Mouse (Mus musculus) heart, embryonic 11.5 days (tissue): ENCODE measurements around the gene Tm7sf3. TPM values are rescaled to one million over a fixed set of nuclear protein-coding genes. Genes with fewer than 3 reads are reported as not detected.

Source experiments
- ATAC-seq: fragments of 200-750 bp; cut with Nextera tagmentation; replicated peaks from 2 replicates; pipeline ENCODE4 v1.8.0; 2017; ENCODE audit warnings: moderate library complexity; ENCODE audit not compliant: insufficient number of reproducible peaks, low FRiP score, low TSS enrichment
- H3K27ac ChIP-seq: fragments of 300-500 bp; sonication (generic); 2 replicates; pipeline ENCODE4 v1.5.1; 2014; ENCODE audit warnings: mild to moderate bottlenecking, low read depth, low read length
- H3K27me3 ChIP-seq: fragments of 300-500 bp; sonication (generic); 2 replicates; pipeline ENCODE4 v1.6.1; 2014; ENCODE audit warnings: mild to moderate bottlenecking, low read length, mixed read lengths; ENCODE audit not compliant: control insufficient read depth, insufficient read depth
- H3K36me3 ChIP-seq: fragments of 300-500 bp; sonication (generic); 2 replicates; pipeline ENCODE4 v1.6.1; 2014; ENCODE audit warnings: mild to moderate bottlenecking, low read length, moderate library complexity, mixed read lengths; ENCODE audit not compliant: control insufficient read depth, insufficient read depth
- H3K4me1 ChIP-seq: fragments of 300-500 bp; sonication (generic); 2 replicates; pipeline ENCODE4 v1.6.1; 2014; ENCODE audit warnings: low read length; ENCODE audit not compliant: control insufficient read depth, insufficient read depth
- H3K4me2 ChIP-seq: fragments of 300-500 bp; sonication (generic); 2 replicates; pipeline ENCODE4 v1.6.1; 2014; ENCODE audit warnings: mild to moderate bottlenecking, moderate library complexity
- H3K4me3 ChIP-seq: fragments of 300-500 bp; sonication (generic); 2 replicates; pipeline ENCODE4 v1.5.1; 2014; ENCODE audit warnings: low read depth, low read length
- H3K9ac ChIP-seq: fragments of 300-500 bp; sonication (generic); 2 replicates; pipeline ENCODE4 v1.6.1; 2014; ENCODE audit warnings: mild to moderate bottlenecking, low read depth, low read length, moderate library complexity
- H3K9me3 ChIP-seq: fragments of 300-500 bp; sonication (generic); replicated peaks from 2 replicates; pipeline ENCODE4 v1.6.1; 2016; ENCODE audit warnings: low read length; ENCODE audit not compliant: control insufficient read depth
- WGBS: fragments of 180-500 bp; shearing (Covaris S2); extraction: QIAGEN DNeasy Blood & Tissue Kit; methylation state at CpG from one replicate; pipeline ENCODE4 v1.1.7; 2014; ENCODE audit not compliant: insufficient replicate concordance; 5-methylcytosine and 5-hydroxymethylcytosine counted together
- polyA plus RNA-seq: library from polyadenylated mRNA; unstranded; fragments of >200 nt; fragmentation: Nextera tagmentation; extraction: Ambion mirVana; gene quantifications from 2 replicates; pipeline ENCODE4 v1.2.1, GENCODE M21; 2014

Gene Tm7sf3
- polyA plus RNA-seq, 1 experiment from 2014 or later, result 39.9 TPM

- ATAC-seq, result no peak
- Histone ChIP-seq H3K9ac (no peak overlapping the region), H3K4me1 (peaks cover 12% of the 10 kb centered on the region; the same call in 1 of the 2 replicates), H3K4me3 (no peak overlapping the region), H3K27me3 (no peaks in the 10 kb centered on the region), H3K36me3 (no peaks in the 10 kb centered on the region), H3K9me3 (no peaks in the 10 kb centered on the region; the same call in 1 of the 2 replicates), H3K4me2 (no peak overlapping the region), H3K27ac (no peak overlapping the region)
- 69% methylated on average over 2 of the region's 2 CpGs for WGBS
These were observed 22.8 kb upstream of the Tm7sf3 start for GRCm38 (mm10) chr6:146665408-146665807.

DNA sequence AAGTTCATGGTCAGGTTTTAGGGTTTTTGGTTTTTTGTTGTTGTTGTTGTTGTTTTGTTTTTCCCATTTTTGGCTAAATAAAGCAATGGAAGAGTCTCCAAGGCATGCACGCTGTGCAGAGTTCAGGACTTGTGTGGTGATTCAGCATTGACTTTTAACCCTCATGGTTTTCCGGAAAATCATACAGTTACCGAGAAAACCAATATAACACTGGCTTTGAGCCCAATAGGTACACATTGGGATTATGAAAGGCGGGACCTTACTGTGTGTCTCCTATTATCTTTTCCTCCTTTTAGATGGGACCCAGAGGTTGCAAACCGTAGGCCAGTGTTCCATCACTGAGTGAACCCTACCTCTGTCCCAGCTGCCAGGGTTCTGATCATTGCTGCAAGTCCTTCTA, 22.3 kb upstream of the Tm7sf3 start:
- ATAC-seq, result no peak
- no peak overlapping the region for H3K9ac ChIP-seq
- H3K27me3 ChIP-seq, result no peaks in the 10 kb centered on the region
- no peak overlapping the region for H3K4me3 ChIP-seq
- H3K4me2 ChIP-seq, result no peak overlapping the region
- WGBS, result 91% methylated on average over 5 of the region's 5 CpGs
- no peaks in the 10 kb centered on the region for H3K9me3 ChIP-seq
- peaks cover 12% of the 10 kb centered on the region; the same call in 1 of the 2 replicates for H3K4me1 ChIP-seq
- no peaks in the 10 kb centered on the region for H3K36me3 ChIP-seq
- peak overlapping the region; percentile 68; the same call in 1 of the 2 replicates for H3K27ac ChIP-seq

GRCm38 (mm10) chr6:146664116-146664515, 21.5 kb upstream of the Tm7sf3 start:
- ATAC-seq, result no peak
- H3K4me3 ChIP-seq, result no peak overlapping the region
- H3K36me3 ChIP-seq, result no peaks in the 10 kb centered on the region
- H3K4me2 ChIP-seq, result no peak overlapping the region
- peak overlapping the region; percentile 68 for H3K27ac ChIP-seq
- H3K9ac ChIP-seq, result no peak overlapping the region
- H3K9me3 ChIP-seq, result no peaks in the 10 kb centered on the region
- 46% methylated on average over 5 of the region's 5 CpGs for WGBS
- H3K4me1 ChIP-seq, result peaks cover 12% of the 10 kb centered on the region; the same call in 1 of the 2 replicates
- H3K27me3 ChIP-seq, result no peaks in the 10 kb centered on the region

GRCm38 (mm10) chr6:146662679-146663078, 20.1 kb upstream of the Tm7sf3 start:
- no peak for ATAC-seq

GRCm38 (mm10) chr6:146661655-146662054, 19.0 kb upstream of the Tm7sf3 start:
- H3K9ac ChIP-seq, result no peak overlapping the region
- 80% methylated on average over 5 of the region's 5 CpGs for WGBS
- ATAC-seq, result no peak
- no peak overlapping the region for H3K27ac ChIP-seq
- no peaks in the 10 kb centered on the region for H3K9me3 ChIP-seq
- no peak overlapping the region for H3K4me2 ChIP-seq
- no peaks in the 10 kb centered on the region for H3K27me3 ChIP-seq
- no peaks in the 10 kb centered on the region for H3K36me3 ChIP-seq
- peaks cover 9% of the 10 kb centered on the region; the same call in 1 of the 2 replicates for H3K4me1 ChIP-seq
- no peak overlapping the region for H3K4me3 ChIP-seq

More at GRCm38 (mm10) chr6:146662679-146663078, 20.1 kb upstream of the Tm7sf3 start:
- Histone ChIP-seq H3K27ac (no peak overlapping the region), H3K36me3 (no peaks in the 10 kb centered on the region), H3K4me2 (no peak overlapping the region), H3K9ac (no peak overlapping the region), H3K4me3 (no peak overlapping the region), H3K27me3 (no peaks in the 10 kb centered on the region), H3K9me3 (no peaks in the 10 kb centered on the region), H3K4me1 (peaks cover 9% of the 10 kb centered on the region; the same call in 1 of the 2 replicates)
- 36% methylated on average over 5 of the region's 5 CpGs for WGBS

GRCm38 (mm10) chr6:146660591-146660990, 18.0 kb upstream of the Tm7sf3 start:
- Histone ChIP-seq H3K36me3 (no peaks in the 10 kb centered on the region), H3K27me3 (no peaks in the 10 kb centered on the region), H3K4me2 (no peak overlapping the region), H3K9me3 (no peaks in the 10 kb centered on the region), H3K27ac (no peak overlapping the region), H3K4me1 (peaks cover 9% of the 10 kb centered on the region; the same call in 1 of the 2 replicates), H3K4me3 (no peak overlapping the region), H3K9ac (no peak overlapping the region)
- 0 out of 2 replicates have a peak, but pooled peaks have one; percentile 39 for ATAC-seq
- 47% methylated on average over 2 of the region's 2 CpGs for WGBS

DNA sequence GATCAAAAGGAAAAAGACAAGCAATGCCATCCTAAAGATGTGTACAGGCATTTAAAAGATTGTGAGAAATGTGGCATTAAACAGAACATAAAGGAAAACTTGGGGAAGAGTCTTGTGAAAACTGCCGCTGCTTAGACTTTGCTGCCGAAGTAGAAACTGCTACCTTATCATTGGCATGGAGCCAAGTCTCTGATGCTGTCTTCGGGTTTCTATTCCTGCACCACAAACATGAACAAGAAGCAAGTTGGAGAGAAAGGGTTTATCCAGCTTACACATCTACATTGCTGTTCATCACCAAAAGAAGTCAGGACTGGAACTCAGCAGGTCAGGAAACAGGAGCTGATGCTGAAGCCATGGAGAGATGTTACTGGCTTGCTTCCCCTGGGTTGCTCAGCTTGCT, 10.6 kb upstream of the Tm7sf3 start:
- H3K4me1 ChIP-seq, result peaks cover 4% of the 10 kb centered on the region
- no peak for ATAC-seq
- no peak overlapping the region for H3K4me2 ChIP-seq
- H3K9ac ChIP-seq, result no peak overlapping the region
- 23% methylated on average over 3 of the region's 3 CpGs for WGBS
- no peaks in the 10 kb centered on the region for H3K9me3 ChIP-seq
- no peak overlapping the region for H3K27ac ChIP-seq
- H3K4me3 ChIP-seq, result no peak overlapping the region
- no peaks in the 10 kb centered on the region for H3K27me3 ChIP-seq
- H3K36me3 ChIP-seq, result no peaks in the 10 kb centered on the region; the same call in 1 of the 2 replicates

- Histone ChIP-seq H3K4me2 (no peak overlapping the region), H3K27me3 (no peaks in the 10 kb centered on the region), H3K27ac (no peak overlapping the region), H3K36me3 (no peaks in the 10 kb centered on the region; the same call in 1 of the 2 replicates), H3K9me3 (no peaks in the 10 kb centered on the region), H3K4me1 (peaks cover 4% of the 10 kb centered on the region), H3K9ac (no peak overlapping the region), H3K4me3 (no peak overlapping the region)
- ATAC-seq, result no peak
These were observed 8.8 kb upstream of the Tm7sf3 start for GRCm38 (mm10) chr6:146651431-146651830.

- Histone ChIP-seq H3K9ac (no peak overlapping the region), H3K4me2 (no peak overlapping the region), H3K36me3 (no peaks in the 10 kb centered on the region; the same call in 1 of the 2 replicates), H3K4me3 (no peak overlapping the region), H3K9me3 (no peaks in the 10 kb centered on the region), H3K27ac (no peak overlapping the region), H3K4me1 (peaks cover 4% of the 10 kb centered on the region), H3K27me3 (no peaks in the 10 kb centered on the region)
- no peak for ATAC-seq
- WGBS, result 84% methylated on average over 2 of the region's 2 CpGs
These were observed 7.4 kb upstream of the Tm7sf3 start for GRCm38 (mm10) chr6:146650013-146650412.
